Mouse (Mus musculus) induced T-regulatory cell, adult 2 months (primary cell): ENCODE measurements around the gene Zfp367.

Experiments used
- DNase-seq: peaks from one replicate; pipeline ENCODE4 v3.0.0-alpha.2; 2012; ENCODE audit warnings: low read depth

The Zfp367 gene

DNA sequence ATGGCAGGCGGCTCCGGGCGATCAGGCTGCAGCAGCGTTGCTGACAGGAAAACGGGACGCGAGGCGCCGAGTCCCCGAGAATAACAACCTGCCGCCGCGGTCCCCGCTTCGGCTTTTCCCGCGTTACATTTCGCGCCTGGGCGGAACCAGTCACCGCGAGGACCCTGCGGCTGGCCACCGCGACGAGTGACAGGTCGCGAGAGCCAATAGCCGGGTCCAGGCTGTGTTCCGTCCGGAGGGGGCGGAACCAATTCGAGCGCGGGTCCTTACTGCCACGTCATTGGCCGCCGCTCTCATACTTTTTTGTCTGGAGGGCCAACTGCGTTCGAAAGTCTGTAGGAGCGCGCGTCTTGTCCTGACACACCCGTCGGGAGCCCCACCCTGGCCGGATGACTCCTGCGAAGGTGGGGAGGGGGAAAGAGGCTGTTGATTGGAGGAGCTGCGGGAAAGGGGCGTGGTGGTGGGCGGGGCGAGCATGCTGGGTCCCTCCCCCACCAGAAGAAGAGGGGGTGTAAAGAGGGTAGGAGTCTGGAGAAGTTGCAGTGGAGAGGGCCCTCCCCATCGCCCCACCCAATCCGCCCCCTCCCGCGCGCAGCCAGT, at the start of gene Zfp367:
Gene Zfp367 (minus strand): TSS at position 120 of the 600 bp plus-strand sequence.
- peak; percentile 99 for DNase-seq

DNA sequence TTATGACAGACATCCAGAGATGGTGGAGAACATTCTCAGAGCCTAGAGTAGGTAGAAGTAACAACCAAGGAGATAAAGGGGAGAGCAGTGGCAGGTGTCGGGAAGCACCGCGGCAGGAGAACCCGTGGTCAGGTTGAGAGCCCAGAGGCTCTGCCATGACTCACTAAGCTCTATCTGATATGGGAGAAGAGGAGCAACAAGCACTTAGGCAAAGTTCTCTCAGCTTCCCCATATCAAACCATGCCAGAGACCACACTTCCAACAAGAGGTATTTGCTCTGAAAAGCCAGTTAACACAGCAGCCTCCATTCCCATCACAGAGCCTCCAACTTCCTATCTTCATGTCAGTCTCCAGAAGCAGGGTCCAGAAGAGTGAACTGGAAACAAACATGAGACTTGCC, 47.9 kb upstream of the Zfp367 start:
- DNase-seq: no peak

DNA sequence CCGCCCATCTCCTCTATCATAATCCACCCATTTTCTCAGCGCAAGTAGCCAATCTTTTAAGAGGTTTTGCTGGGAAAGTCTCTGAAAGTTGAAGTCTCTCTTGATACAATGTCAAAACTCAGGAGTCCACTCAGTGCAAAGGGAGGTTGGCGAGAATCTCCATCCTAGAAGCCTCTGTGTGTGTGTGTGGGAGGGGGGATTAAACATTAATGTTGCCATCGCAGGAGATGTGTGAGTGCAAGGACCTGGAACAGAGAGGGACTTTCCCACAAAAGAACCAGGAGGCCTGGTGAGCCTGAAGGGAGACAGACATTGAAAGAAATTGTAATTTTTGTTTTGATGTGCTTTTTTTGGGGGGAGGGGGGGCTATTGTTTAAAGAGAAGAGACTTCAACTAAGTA, 45.3 kb upstream of the Zfp367 start:
- no peak for DNase-seq

DNA sequence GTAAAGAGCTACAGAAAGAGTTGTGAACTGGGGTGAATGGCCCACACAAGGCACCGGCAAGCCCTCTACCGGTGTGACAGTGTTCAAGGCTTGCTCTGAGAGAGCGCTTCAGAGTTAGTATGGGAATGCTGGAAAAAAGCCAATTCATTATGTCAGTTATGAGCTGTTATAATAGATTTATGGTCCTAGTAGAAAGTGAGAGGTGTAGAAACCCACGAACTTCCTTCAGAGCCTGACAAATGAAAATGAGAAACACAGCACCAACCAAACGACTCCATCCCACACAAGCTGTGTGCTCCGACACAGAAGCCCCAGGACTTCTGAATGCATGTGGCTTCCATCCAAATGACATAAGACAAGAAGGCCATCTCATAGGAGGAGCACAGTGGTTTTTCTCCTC, 44.9 kb upstream of the Zfp367 start:
- no peak for DNase-seq

DNA sequence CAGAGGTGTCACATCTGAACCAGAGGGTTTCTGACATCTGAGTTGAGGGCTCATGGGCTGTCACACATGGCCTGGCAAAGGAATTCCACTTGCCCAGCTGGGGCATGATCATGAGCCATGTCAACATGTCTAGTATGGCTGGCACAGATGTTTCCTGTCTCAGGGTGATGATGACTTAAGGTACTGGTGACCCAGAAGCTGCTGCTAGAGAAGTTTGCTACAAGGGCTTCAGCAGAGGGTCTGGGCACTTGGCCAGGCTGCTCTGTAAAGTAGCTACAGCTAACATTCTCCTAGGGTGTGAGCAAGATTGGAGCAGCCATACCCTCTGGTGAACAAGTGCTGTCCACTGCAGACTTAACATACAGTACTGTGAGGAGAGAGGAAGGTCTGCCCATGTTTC, 34.1 kb upstream of the Zfp367 start:
- no peak for DNase-seq

DNA sequence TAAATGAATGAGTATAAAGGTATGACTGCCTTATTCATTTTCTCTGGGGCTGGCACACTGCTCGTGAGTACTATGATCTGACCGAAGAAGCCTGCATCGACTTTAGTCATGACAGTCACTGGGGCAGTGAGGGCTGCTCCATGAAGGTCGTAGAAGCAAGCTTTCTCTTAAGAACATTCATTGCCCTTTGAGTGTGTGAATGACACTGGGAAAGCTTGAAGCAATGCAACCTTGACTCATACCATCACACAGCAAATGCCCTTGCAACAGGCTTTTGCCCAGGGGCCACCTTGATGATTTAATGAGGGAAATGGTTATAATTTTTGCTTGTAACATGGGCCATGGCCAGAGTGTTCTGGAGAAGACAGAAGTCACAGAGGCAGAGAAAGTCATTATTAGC, 33.5 kb upstream of the Zfp367 start:
- DNase-seq: no peak

DNA sequence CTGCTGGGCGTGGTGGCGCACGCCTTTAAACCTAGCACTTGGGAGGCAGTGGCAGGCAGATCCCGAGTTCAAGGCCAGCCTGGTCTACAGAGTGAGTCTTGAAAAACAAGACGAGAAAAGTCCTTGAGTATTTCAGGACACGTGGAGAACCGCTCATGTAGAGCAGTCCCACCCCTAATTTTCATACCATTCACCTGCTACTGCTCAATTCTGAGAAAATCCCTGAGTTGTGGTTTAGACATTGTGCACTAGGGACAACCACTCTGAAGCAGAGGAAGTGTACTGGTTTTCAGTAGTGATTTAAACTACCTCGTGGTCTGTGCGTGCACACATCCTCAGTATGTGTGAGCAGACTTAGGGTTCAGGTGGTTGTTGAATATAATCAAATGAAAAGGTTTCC, 32.6 kb upstream of the Zfp367 start:
- no peak for DNase-seq

DNA sequence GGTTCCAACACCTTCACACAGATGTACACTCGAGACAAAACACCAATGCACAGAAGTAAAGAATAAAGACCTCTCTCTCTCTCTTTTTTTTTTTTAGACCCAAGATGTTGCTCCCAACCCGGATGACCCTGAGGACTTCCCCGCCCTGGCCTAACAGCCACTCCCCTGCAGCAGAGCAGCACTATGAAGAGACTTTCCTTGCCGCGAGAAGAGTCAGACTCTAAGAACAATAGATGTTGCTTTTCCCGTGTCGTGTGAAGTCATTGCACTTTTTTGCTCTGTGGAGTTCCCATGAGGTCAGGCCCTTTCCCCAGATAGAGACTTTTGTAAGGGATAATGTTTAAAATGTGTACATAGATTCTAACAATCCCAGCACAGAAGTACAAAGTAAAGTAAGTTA, 32.2 kb upstream of the Zfp367 start:
- no peak for DNase-seq

DNA sequence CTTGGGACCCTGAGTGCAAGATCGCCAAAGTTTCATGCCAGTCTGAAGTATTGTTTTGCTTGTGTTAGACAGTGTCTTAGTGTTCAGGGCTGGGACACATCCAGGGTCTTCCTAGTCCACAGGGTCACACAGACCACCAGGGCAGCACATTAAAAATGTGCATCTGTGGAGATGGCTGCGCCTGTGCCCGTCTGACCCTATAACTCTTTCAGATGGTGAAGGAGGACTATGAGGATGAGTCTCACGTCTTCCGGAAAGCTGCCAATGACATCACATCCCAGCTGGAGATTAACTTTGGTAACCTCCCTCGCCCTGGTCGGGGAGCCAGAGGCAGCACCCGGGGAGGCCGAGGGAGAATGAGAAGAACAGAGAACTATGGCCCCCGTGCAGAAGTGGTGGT, 31.4 kb upstream of the Zfp367 start:
- no peak for DNase-seq

DNA sequence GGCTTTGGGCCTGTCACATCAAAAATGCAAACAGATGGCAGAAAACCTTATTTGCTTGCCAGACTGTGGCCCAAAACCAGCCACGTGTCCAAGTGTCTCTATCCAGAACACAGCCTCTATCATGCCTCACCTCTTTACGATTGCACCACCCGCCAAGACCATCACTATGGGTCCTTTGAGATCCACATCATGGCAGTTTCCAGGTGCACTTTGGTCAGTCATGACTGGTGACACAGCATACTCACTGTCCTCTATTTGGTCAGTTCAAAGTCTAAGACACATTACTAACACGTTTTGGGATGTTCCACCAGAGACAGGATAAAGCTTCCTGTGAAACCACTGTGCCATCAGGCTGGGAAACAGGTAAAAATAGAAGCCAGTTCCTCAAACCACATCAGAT, 30.6 kb upstream of the Zfp367 start:
- DNase-seq: no peak

DNA sequence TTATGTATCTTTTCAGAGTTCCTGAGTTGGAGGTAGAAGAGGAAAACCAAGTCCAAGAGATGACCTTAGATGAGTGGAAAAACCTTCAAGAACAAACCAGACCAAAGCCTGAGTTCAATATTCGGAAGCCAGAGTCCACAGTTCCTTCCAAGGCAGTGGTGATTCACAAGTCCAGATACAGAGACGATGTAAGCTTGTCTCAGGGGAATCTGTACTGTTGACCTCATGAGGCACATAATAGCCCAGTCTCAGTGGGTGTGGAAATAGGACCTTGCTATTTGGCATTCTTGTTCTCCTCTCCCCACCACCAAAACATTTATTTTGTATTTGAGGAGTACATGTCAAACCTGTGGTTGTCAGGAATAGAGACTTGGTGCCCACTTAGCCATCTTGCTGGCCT, 29.1 kb upstream of the Zfp367 start:
- DNase-seq: no peak

DNA sequence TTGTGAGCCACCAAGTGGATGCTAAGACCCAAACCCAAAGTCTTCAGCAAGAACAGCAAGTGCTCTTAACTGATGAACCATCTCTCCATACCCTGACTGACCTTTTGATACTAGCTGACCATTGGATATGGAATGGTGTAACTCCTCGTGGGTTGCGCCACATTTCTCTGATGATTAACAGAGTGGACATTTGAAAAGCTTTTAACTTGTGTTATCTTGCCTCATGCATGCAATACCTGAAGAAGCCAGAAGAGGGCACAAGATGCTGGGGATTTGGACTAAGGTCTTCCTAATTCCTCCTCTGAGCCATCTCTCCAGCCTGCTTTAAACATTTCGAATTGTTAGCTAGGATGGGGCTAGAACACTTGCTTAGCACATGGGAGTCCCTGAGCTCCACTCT, 27.9 kb upstream of the Zfp367 start:
- peak; percentile 77 for DNase-seq

DNA sequence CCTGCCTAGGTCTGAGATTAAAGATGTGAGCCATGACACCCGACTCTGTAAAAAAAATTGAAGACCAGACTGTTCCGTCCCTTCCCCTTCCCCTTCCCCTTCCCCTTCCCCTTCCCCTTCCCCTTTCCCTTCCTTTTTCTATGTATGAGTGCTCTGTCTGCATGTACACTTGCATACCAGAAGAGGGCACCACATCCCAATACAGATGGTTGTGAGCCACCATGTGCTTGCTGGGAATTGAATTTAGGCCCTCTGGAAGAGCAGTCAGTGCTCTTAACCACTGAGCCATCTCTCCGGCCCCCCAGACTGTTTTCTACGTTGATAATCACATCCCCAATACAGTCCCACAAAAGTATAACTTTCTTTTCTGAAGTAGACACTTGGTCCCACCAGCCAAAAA, 27.3 kb upstream of the Zfp367 start:
- DNase-seq: peak; percentile 49

DNA sequence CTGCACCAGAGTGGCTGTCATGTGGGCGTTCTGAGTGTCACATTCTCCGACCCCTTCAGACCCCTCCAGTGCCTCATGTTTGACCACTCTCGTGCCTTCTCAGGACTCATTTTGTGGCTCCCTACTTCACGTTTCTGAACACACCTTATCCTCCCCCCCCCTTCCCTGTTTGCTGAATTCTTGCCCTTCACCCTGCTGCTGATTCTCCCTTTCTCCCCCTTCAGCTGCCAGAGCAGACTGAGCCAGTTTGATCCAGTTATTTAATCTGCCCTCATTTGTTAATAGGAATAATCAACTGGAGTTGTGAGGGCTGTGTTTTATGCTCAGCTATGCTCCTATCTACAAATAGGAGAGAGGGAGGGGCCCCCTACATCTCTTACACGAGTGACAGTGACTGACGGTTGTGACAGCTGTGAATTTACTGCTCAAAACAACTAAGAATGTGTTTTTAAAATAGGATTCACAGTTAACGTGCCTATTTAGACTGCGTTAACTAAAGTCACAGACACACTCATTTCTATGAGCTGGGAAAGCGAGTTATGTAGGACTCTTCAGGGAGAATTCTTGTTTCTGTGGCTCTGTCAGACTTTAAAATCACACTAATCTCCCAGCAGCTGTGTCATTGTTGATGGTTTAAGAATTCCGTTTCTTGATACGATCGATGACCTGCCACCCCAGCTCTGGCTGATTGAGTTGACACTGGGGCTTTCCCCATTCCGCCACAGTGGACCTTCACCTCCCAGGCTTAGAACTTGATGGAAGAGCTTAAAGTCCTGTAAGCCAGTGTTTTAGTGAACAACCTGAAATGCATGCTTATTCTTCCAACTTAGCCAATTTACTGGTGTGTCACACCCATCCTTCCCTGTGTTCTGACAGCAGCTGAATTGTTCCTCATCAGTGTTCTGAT, 26.0 kb upstream of the Zfp367 start:
- DNase-seq: no peak

DNA sequence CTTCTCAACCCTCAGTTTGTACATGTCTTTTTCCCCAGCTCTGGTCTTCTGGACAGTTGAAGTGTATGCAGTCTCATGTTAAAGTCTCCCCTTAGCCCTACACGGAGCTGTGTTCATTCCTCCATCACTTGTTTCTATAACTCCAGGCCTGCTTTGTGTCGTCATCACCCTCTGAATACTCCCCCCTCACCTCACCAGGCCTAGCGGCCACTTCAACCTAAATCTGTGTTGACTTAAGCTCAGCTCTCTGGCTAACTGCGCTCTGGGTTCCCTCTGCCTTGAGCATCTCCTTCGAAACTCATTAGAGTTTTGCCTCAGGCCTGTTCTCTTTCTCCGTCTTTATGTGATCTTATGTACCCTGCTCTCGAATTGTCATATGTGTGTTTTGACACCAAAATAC, 25.0 kb upstream of the Zfp367 start:
- no peak for DNase-seq

DNA sequence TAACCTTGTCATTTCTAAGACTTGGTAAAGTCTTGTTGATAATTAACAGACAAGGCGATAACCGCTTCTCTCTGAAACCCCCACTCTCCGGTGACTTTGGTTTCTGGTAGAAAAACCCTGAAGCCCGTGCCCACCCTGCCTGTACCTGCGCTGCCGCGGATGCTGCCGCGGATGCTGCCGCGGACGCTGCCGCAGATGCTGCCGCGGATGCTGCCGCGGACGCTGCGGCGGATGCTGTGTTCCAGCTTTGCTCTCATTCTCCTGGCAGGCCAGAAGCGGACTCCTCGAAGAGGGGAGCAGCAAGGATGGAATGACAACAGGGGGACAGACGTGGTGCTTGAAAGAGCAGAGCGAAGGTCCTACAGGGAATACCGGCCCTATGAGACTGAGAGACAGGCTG, 16.7 kb upstream of the Zfp367 start:
- DNase-seq: no peak

DNA sequence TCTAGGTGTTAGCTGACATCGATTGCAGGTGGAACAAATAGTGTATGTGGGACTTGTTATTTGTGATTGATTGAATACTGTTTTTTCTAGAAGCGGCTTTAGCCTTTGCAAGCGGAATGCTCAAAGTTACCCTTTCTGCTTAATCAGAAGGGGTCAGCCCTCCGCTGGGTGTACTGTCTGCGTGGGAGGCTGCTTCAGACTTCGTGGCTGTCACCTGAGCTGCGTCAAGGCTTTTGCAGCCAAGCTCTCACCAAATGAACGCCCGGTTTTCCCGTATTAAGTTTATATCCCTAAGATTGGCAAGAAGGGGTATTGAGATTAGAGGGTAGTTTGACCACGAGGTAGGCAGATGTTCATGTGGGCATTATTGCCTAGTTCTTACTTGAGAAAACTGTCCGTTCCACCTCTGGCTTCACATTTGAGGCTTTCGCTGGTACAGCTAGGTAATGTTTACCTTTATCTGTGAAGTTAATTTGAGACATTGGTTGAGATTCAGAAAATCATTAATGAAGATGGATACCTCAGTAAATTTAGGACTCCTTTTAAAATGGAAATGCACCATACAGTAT, 10.2 kb upstream of the Zfp367 start:
- no peak for DNase-seq

DNA sequence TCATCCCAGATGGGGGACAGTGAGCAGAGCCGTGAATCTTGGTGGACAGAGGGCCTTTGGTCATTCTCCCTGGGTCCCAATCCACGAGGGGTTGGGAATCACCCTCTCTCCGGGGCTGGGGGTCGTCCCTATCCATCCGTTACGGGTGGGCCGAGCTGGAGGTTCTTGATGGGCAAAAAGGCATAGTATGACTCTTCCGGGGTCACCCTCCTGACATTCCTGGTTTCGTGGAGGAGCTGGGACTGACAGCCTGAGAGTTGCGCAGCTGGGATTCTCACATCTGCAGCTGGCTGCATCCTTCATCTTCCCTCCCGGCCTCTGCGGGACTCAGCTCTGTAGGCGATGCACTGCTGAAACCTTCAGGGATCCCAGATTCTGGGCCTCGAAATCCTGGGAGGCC, 9.6 kb upstream of the Zfp367 start:
- DNase-seq: no peak

DNA sequence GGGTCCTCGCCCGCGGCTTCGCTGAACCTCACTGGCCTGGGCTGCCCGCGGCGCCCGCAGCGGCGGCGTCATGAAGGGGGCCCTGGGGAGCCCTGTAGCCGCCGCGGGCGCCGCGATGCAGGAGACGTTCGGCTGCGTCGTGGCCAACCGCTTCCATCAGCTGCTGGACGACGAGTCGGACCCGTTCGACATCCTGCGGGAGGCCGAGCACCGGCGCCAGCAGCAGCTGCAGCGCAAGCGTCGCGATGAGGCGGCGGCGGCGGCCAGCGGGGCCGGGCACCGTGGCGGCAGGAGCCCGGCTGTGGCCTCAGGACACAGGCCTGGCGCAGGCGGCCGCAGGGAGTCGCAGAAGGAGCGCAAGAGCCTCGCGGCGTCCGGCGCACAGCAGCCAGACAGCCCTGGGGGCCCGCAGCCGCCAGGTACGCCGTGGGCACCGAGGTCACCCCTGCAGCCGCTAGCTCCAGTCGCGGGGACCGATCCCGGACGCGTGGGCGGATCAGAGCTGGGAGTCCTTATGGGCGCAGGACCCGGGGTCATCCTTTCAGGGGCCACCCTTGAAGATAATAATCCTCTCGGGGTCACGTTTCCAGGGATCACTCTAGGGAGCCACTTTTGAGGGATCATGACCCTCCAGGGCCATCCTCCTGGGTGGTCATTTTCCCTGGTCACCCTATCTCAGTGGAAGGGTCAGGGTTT, 9.1 kb upstream of the Zfp367 start:
- DNase-seq: no peak

DNA sequence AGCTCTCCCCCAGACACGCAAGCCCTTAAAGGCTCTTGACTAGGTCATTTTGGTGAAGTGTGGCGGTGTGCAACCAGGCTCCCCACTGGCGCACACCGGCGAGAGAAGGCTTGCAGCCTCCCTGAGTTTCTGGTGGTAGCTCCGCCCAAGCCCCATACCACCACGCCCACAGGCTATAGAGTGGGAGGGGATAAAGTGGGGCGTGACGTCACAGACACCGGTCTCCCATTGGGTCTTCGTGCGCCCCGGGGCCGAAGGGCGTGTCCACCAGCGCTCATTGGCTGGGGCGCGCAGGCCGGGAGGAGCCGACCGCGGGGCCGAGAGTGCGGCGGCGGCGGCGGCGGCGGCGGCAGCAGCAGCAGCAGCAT, 8.5 kb upstream of the Zfp367 start, which contains the start of gene Habp4:
Gene Habp4 (plus strand): TSS at position 277 of the 368 bp plus-strand sequence.
- DNase-seq: peak; percentile 99

DNA sequence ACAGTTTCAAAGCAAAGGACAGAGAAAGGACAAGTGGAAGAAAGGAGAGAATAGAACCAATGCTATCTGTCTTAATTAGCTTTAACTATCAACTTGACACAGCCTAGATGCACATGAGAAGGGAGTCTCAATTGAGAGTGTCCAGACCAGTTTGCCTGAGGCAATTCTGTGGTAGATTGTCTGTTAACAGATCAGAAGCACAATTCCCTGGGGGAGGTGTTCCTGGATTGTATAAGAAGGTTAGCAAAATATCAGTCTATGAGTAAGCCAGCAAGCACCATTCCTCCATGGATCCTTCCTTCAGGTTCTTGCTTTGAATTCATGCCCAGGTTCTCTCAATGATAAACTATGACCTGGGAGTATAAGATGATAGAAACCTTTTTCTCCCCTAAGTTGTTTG, 4.0 kb upstream of the Zfp367 start:
- DNase-seq: no peak

DNA sequence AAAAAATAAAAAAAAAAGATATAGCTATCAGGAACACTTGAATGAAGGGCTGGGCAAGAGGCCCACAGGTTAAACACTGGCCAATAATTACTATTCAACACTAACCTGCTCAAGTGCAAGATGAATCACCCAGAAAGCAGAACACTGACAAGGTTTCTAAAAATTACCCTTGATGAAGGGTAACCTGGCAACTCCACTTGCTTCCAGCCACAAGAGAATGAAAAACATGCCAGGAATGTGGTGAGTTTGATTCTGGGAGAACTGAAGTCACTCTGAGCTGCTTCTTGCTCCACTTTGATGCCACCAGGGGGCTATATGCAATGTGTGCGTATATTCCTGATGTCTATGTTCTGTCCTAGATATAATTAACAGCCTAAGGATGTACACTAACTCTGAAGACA, 2.2 kb upstream of the Zfp367 start:
- DNase-seq: peak; percentile 42

DNA sequence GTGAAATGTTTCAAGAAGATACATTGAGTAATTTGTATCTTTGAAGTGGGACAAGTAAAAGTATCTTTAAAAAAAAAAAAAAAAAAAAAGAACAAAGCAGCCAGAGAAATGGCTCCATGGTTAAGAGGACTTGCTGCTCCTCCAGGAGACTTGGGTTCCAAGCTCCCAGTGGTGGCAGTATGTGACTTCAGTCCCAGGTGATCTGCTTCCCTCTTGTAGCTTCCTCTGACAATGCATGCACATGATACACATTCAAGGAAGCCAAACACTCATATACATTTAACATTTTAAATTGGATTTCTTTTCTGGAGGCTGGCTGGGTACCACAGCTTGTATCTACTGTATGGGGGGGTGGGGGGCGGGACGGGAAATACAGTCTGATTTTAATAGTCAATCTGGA, 1.6 kb upstream of the Zfp367 start:
- no peak for DNase-seq
